Mouse (Mus musculus): ENCODE measurements around the gene Olfr92.

- TF ChIP-seq CTCF (IDR thresholded peaks at IDR 0.05) (no peak), POLR2A (IDR thresholded peaks at IDR 0.05; ENCODE audit: insufficient read depth, low read depth, low read length) (no peak)
These were observed 26.6 kb downstream of the Olfr92 start for GRCm38 (mm10) chr17:37093289-37093688.
